Mouse (Mus musculus): ENCODE results near the gene Dgke.
"Not testable (repeated sequence)": the region's sequence is repeated elsewhere in the genome, so short reads cannot be mapped to it uniquely, and the experiment has no call there.

Gene Dgke

GRCm38 (mm10) chr11:89077601-89078000 lies 11.0 kb upstream of the Dgke start:
- in situ Hi-C loops (cut with MboI, MseI): loop anchor here in 1 of 2 experiments (25.0 kb wide), 1 partner anchor 1185 kb away; no protein-coding TSS in a partner anchor

- in situ Hi-C loops (cut with MboI, MseI): loop anchor here in 1 of 2 experiments (25.0 kb wide), 1 partner anchor 1186 kb away; no protein-coding TSS in a partner anchor
These were observed 9.7 kb upstream of the Dgke start for GRCm38 (mm10) chr11:89076370-89076821.

GRCm38 (mm10) chr11:89074783-89075413 lies 8.2 kb upstream of the Dgke start:
- in situ Hi-C loops (cut with MboI, MseI): loop anchor here in 1 of 2 experiments (25.0 kb wide), 1 partner anchor 1187 kb away; no protein-coding TSS in a partner anchor

GRCm38 (mm10) chr11:89073541-89073940 lies 6.9 kb upstream of the Dgke start, which contains the start of gene Gm525:
Gene Gm525 (plus strand): TSS chr11:89073841.
- in situ Hi-C loops (cut with MboI, MseI): no loop called here

DNA sequence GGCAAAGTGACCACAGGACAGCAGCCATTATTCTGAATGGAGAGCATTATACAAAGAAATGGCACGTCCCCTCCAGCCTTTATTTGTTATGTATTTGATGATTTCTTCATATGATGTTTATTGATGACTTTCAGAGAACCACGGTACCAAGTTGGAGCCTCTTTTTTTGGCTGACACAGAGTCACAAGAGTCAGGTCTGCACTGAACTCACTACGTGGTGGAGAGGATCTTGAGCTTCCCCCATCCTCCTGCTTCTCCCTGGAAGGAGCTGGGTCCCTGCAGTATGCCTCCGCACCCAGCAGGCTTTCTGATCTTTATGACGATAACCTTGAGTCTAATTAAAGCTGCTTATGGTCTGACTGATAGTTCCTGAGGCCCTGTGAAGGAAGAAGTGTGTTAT lies 4.9 kb upstream of the Dgke start:
- in situ Hi-C loops (cut with MboI, MseI): no loop called here

DNA sequence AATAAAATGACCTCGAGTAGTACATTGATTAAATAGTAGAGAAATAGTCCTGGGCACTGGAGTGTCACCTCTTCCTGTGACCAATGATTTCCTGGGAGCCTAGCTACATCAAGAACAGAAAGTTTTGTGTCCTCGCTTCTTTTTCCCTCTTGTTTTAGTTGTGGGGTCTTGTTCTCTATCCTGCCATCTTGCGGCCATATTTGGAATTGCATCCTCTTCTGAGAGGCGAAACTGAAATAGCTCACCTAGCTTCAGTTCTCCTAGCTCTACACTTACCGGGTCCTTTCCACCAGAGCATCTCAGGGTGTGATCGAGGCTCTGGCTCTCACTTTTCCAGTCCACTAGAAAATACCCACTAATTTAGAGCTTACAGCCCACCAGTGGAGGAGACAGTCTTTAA lies 2.7 kb upstream of the Dgke start:
- in situ Hi-C loops (cut with MboI, MseI): no loop called here

GRCm38 (mm10) chr11:89068649-89069048 lies 2.0 kb upstream of the Dgke start:
- in situ Hi-C loops (cut with MboI, MseI): no loop called here

DNA sequence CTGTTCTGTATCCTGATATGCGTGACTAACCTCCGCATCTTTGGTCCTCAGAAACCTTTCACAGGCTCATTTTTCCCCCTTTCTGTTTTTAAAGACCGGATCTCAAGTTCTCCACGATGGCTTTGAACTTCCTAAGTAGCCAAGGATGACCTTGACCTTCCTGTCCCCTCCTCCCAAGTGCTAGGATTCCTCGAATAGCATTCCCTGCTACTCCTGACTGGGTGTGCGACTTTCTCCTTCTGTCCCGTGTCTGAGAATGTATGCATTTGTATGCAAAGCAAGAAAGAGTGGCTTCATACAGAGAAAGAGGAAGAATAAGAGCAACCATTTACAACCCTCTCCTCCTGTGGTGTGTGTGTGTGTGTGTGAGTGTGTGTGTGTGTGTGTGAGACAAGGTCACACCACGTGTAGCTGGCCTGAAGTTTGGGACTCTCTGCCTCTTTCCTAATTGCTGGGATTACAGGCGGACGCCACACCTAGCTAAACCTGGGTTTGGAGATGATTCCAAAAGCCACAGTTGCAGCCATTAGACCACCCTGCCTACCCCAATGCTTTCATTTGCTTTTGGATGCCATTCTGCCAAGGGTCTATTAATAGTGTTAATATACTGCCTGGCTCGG lies 1.3 kb upstream of the Dgke start:
- in situ Hi-C loops (cut with MboI, MseI): no loop called here

GRCm38 (mm10) chr11:89067301-89067822 lies 712 bp upstream of the Dgke start:
- in situ Hi-C loops (cut with MboI, MseI): no loop called here

DNA sequence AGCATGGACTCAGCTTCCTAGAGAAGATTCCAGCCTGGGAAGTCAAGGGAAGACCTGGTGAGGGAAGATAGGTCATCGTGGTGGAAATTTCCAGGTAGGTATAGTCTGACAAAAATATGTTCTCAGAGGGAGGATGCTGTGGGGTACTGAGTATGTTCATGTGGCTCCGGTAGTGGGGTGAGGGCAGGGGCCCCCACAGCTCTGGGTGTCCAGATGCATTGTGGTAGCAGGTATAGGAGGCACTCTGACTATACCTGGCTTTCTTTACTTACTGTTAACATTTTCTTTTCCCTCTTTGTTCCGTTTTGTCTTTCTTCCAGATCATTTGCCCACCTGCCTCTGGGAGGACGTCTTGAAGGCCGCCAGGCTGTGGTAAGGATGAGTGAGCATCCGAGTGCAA lies 524 bp downstream of the Dgke start:
- in situ Hi-C loops (cut with MboI, MseI): no loop called here

- in situ Hi-C loops (cut with MboI, MseI): no loop called here
These were observed 1.4 kb downstream of the Dgke start for GRCm38 (mm10) chr11:89065297-89065696.

DNA sequence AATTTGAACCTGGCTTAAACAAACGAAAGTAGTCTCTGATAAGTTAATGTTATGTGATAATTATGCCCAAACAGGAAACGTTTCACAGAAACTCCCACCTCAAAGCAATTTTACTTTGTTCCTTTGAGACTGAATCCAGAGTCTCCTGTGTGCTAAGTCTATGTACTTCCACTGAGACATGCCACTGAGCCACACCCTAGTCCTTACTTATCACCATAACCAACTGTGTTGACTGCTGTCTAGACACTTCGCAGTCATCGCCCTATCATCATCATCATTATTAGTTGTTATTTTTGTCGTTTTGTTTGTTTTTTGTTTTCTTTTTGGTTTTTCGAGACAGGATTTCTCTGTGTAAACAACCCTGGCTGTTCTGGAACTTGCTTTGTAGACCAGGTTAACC lies 2.3 kb downstream of the Dgke start:
- in situ Hi-C loops (cut with MboI, MseI): loop anchor here in 1 of 2 experiments (5.0 kb wide), 1 partner anchor 72 kb away; no protein-coding TSS in a partner anchor

DNA sequence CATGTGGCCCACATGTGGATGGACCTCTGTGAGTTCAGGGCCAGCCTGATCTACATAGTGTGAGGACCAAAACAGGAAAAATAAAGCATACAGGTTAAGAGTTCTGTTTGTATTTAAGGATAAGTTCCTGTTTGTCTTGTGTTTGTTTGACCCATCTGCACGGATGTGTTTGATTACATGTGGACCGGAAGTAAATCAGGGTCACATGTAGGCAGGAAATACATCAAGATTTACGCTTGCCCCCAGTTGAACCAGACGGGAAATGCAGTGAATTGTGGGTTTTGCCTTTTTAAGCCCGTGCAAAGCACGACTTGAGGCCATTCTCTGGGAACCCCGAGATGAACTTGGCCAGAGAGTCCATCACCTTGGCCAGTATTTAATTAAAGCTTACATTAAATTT lies 5.3 kb downstream of the Dgke start:
- in situ Hi-C loops (cut with MboI, MseI): loop anchor here in 1 of 2 experiments (5.0 kb wide), 1 partner anchor 69 kb away; no protein-coding TSS in a partner anchor

- in situ Hi-C loops (cut with MboI, MseI): loop anchor here in 1 of 2 experiments (5.0 kb wide), 1 partner anchor 68 kb away; no protein-coding TSS in a partner anchor
These were observed 6.1 kb downstream of the Dgke start for GRCm38 (mm10) chr11:89060423-89061089.

GRCm38 (mm10) chr11:89059919-89060422 lies 6.7 kb downstream of the Dgke start:
- in situ Hi-C loops (cut with MboI, MseI): loop anchor here in 1 of 2 experiments (5.0 kb wide), 1 partner anchor 68 kb away; no protein-coding TSS in a partner anchor

DNA sequence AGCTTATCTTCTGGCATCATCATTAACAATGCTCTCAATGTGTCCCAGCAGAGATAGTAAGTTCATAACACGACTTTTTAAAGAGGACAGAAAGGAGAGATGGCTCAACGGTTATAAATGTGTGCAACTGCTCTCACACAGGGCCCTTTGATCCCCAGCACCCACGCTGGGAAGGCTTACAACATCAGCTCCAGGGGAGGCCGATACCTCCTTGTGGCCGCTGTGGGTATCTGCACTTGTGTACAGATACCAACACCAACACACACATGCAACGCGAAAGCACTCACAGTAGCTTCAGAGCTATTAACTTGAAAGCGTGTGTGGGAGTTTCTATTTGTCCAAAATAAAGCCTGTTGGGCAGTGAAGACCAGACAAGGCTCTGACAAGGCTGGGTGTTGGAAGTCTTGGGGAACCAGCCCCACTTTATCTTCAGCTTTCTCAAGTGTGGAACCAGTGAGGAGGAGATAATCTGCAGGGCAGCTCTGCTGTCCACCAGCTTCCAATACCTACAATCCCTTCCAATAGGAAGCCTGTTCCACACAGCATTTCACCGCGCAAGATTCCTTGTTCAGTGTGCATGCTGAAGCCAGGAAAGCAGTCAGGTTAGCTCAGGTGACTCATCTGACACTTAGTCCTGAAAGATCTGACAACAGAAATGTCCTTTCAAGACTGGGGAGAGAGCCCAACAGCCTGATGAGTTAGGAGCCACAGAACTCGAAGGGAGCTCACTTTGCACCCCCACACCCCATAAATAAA lies 8.0 kb downstream of the Dgke start:
- in situ Hi-C loops (cut with MboI, MseI): no loop called here

GRCm38 (mm10) chr11:89055931-89056690 lies 10.5 kb downstream of the Dgke start:
- in situ Hi-C loops (cut with MboI, MseI): no loop called here

- in situ Hi-C loops (cut with MboI, MseI): no loop called here
These were observed 14.9 kb downstream of the Dgke start for GRCm38 (mm10) chr11:89051767-89052166.

DNA sequence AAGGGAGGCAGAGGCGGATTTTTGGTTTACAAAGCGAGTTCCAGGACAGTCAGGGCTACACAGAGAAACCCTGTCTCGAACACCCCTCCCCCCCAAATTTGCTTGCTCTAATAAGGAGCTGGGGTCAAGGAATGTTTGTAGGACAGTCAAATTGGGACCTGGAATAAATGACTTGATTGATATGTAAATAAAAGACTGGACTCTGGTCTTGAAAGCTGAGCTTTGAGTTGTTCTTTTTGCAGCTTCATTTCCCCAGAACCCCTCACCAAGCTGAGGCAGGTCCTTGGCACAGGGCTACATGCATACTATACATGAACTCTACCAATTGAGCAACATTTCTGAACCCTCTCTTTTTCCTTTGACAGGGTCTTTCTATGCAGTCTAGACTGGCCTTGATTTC lies 20.6 kb downstream of the Dgke start:
- in situ Hi-C loops (cut with MboI, MseI): no loop called here

DNA sequence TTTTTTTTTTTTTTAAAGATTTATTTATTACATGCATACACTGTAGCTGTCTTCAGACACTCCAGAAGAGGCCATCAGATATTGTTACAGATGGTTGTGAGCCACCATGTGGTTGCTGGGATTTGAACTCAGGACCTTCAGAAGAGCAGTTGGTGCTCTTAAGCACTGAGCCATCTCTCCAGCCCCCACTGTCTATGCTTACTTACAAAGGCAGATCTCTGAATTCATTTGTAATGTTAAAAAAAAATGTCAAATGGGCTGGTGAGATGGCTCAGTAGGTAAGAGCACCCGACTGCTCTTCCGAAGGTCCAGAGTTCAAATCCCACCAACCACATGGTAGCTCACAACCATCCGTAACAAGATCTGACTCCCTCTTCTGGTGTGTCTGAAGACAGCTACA lies 21.1 kb downstream of the Dgke start:
- in situ Hi-C loops (cut with MboI, MseI): not testable (repeated sequence)
